Mouse (Mus musculus) hindbrain, embryonic 13.5 days (tissue): ENCODE measurements around the gene Olfr1309. TPM values are rescaled to one million over a fixed set of nuclear protein-coding genes. Genes with fewer than 3 reads are reported as not detected.
"Not testable (repeated sequence)": the region's sequence is repeated elsewhere in the genome, so short reads cannot be mapped to it uniquely, and the experiment has no call there.

Experiments
- ATAC-seq: fragments of 200-750 bp; cut with Nextera tagmentation; 2 replicates; pipeline ENCODE4 v1.8.0; 2017; ENCODE audit warnings: moderate TSS enrichment; ENCODE audit not compliant: low FRiP score
- H3K27ac ChIP-seq: fragments of 300-500 bp; sonication (generic); 2 replicates; pipeline ENCODE4 v1.5.1; 2015; ENCODE audit warnings: inconsistent platforms, mild to moderate bottlenecking, moderate library complexity
- H3K27me3 ChIP-seq: fragments of 300-500 bp; sonication (generic); 2 replicates; pipeline ENCODE4 v1.6.1; 2015; ENCODE audit warnings: mild to moderate bottlenecking, inconsistent platforms
- H3K36me3 ChIP-seq: fragments of 300-500 bp; sonication (generic); 2 replicates; pipeline ENCODE4 v1.6.1; 2015; ENCODE audit warnings: mild to moderate bottlenecking, inconsistent platforms
- H3K4me1 ChIP-seq: fragments of 300-500 bp; sonication (generic); replicated peaks from 2 replicates; pipeline ENCODE4 v1.6.1; 2015; ENCODE audit warnings: inconsistent platforms
- H3K4me2 ChIP-seq: fragments of 300-500 bp; sonication (generic); 2 replicates; pipeline ENCODE4 v1.6.1; 2015; ENCODE audit warnings: inconsistent platforms, mild to moderate bottlenecking, moderate library complexity
- H3K4me3 ChIP-seq: fragments of 300-500 bp; sonication (generic); 2 replicates; pipeline ENCODE4 v1.5.1; 2015; ENCODE audit warnings: mild to moderate bottlenecking, inconsistent platforms
- H3K9ac ChIP-seq: fragments of 300-500 bp; sonication (generic); 2 replicates; pipeline ENCODE4 v1.6.1; 2015; ENCODE audit warnings: mild to moderate bottlenecking, inconsistent platforms
- H3K9me3 ChIP-seq: fragments of 300-500 bp; sonication (generic); 2 replicates; pipeline ENCODE4 v1.6.1; 2016; ENCODE audit warnings: inconsistent platforms
- WGBS: fragments of 180-500 bp; shearing (Covaris S2); methylation state at CpG from one replicate; pipeline ENCODE4 v1.1.7; 2015; 5-methylcytosine and 5-hydroxymethylcytosine counted together
- polyA plus RNA-seq: library from polyadenylated mRNA; unstranded; fragments of >200 nt; fragmentation: Nextera tagmentation; extraction: Ambion mirVana; gene quantifications from 2 replicates; pipeline ENCODE4 v1.2.1, GENCODE M21; 2015

The Olfr1309 gene
- not detected in 2 replicates for polyA plus RNA-seq

- ATAC-seq = no peak
- Histone ChIP-seq H3K4me2 (no peak within 1 kb of the TSS), H3K27me3 (no peaks in the 10 kb centered on the region), H3K9ac (no peak within 1 kb of the TSS), H3K4me1 (no peaks in the 10 kb centered on the region), H3K36me3 (no peaks in the 10 kb centered on the region), H3K27ac (no peak within 1 kb of the TSS), H3K4me3 (no peak within 1 kb of the TSS), H3K9me3 (no peaks in the 10 kb centered on the region)
- WGBS = 76% methylated on average over 1 of the region's 1 CpGs
These were observed at the start of gene Olfr1309 for GRCm38 (mm10) chr2:111990181-111990580. Olfr1309 (minus strand) TSS chr2:111990281.

DNA sequence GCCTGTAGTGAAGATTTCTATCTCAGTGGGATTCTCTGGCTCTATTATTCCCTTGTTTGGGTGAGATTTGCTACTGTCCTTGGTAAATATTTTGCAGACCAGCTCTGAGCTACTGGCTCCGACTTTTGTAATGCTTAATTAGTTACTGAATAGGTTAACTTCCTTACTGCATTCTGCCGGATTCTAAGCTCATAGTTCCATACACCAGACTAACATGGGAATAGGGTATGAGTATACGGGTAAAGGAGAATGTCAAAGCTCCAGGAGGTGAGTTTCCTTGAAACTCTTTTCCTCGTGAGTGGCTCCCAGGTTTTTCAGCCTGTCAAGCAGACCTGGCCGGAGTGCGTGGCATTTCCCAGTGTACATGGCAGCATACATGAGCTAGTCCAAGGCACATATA, 36.9 kb upstream of the Olfr1309 start:
- H3K9ac ChIP-seq, H3K36me3 ChIP-seq, H3K4me2 ChIP-seq, ATAC-seq, H3K27me3 ChIP-seq, H3K4me3 ChIP-seq, H3K27ac ChIP-seq, H3K9me3 ChIP-seq, H3K4me1 ChIP-seq: not testable (repeated sequence)
- WGBS = 48% methylated on average over 6 of the region's 6 CpGs

DNA sequence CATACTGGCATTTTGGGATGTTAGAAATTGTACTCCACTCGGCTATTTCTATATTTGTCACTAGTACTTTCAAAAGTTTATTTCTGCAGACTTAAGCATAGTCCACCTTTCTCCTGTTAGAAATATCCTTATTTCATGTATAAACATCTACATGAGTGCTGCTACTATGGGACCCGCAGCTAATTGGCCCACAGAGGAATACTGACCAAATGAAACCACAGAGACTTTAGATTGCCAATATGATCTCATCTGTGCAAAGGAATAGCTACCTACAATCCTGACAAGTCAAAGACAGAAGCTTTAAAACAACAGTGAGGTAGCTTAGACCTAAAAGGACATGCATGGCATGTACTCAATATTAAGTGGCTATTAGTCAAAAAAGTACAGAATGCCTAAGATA, 34.2 kb upstream of the Olfr1309 start, which contains the start of gene Olfr1311:
Gene Olfr1311 (minus strand): TSS at position 101 of the 400 bp plus-strand sequence.
- H3K27ac ChIP-seq = no peak within 1 kb of the TSS
- H3K4me3 ChIP-seq = no peak within 1 kb of the TSS
- H3K9ac ChIP-seq = no peak within 1 kb of the TSS
- H3K4me2 ChIP-seq = no peak within 1 kb of the TSS
- H3K9me3 ChIP-seq = no peaks in the 10 kb centered on the region
- H3K4me1 ChIP-seq = no peaks in the 10 kb centered on the region
- ATAC-seq = no peak
- no peaks in the 10 kb centered on the region for H3K36me3 ChIP-seq
- H3K27me3 ChIP-seq = no peaks in the 10 kb centered on the region
- 94% methylated on average over 2 of the region's 2 CpGs for WGBS

DNA sequence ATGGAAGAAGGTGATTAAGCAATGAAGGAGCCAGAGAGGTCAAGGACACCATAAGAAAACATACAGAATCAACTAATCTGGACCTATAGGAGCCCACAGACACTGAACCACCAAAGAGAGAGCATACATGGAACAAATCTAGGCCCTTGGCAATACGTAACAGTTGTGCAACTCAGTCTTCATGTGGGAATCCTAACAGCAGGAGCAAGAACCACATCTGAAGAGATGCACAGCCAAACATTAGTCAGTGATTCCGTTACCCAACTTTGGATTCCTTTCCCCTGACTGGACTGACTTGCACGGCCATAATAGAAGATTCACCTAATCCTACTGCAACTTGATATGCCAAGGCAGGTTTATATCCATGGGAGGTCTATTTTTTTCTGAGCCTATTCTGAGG, 24.8 kb upstream of the Olfr1309 start:
- Histone ChIP-seq H3K27ac (no peak overlapping the region), H3K4me3 (no peak overlapping the region), H3K27me3 (no peaks in the 10 kb centered on the region), H3K36me3 (no peaks in the 10 kb centered on the region), H3K4me1 (no peaks in the 10 kb centered on the region), H3K9me3 (no peaks in the 10 kb centered on the region), H3K9ac (no peak overlapping the region), H3K4me2 (no peak overlapping the region)
- 88% methylated on average over 3 of the region's 3 CpGs for WGBS
- no peak for ATAC-seq

DNA sequence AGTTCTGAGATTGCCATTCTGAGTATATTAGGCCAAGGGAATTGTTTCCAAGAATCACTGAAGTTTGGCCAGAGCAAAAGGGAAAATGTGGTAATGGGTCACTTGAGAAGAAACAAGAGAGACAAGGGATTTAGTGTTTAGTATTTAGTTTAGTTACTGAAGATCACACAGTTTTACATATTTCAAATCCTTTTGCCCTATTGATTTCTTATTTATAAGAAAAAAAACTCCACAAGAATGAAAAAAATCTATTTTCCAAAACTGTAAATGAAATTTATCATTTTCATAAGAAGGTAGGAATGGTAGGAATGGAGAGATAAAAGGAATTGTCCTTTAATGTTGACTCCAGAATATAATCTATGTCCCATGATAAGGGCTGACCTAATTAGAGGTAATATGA, 22.5 kb upstream of the Olfr1309 start, which contains the start of gene Olfr1310:
Gene Olfr1310 (minus strand): TSS at position 101 of the 400 bp plus-strand sequence.
- Histone ChIP-seq H3K27ac (no peak within 1 kb of the TSS), H3K36me3 (no peaks in the 10 kb centered on the region), H3K27me3 (no peaks in the 10 kb centered on the region), H3K4me2 (no peak within 1 kb of the TSS), H3K4me3 (no peak within 1 kb of the TSS), H3K9me3 (no peaks in the 10 kb centered on the region), H3K4me1 (no peaks in the 10 kb centered on the region), H3K9ac (no peak within 1 kb of the TSS)
- no peak for ATAC-seq

DNA sequence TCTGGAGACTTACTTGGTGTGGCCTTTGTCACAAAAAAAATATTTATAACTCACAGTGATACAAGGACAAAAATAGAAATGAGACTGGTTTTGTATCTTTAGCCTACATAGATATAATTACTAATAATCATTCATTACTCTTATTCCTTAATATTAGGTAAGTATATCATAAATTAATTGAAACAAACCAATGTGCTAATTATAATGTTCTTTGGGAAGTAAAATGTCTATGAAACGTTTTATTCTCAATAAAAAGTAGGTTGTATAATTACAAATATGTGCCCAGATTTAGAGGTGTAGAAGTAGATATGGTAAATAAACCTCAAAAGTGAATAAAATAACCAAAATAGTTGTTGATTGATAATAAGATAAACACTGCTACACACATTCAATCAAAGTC, 25.2 kb downstream of the Olfr1309 start, which contains the start of gene Olfr1308:
Gene Olfr1308 (minus strand): TSS at position 101 of the 400 bp plus-strand sequence.
- WGBS = 63% methylated on average over 1 of the region's 1 CpGs
- Histone ChIP-seq H3K9ac (no peak within 1 kb of the TSS), H3K4me1 (no peaks in the 10 kb centered on the region), H3K9me3 (no peaks in the 10 kb centered on the region), H3K27me3 (no peaks in the 10 kb centered on the region), H3K27ac (no peak within 1 kb of the TSS), H3K4me3 (no peak within 1 kb of the TSS), H3K36me3 (no peaks in the 10 kb centered on the region), H3K4me2 (no peak within 1 kb of the TSS)
- ATAC-seq = no peak

GRCm38 (mm10) chr2:111949340-111949739, 40.7 kb downstream of the Olfr1309 start, which contains the start of gene Olfr1307:
Olfr1307 (minus strand) TSS chr2:111949440.
- Histone ChIP-seq H3K27ac (no peak within 1 kb of the TSS), H3K9ac (no peak within 1 kb of the TSS), H3K4me3 (no peak within 1 kb of the TSS), H3K4me1 (no peaks in the 10 kb centered on the region), H3K36me3 (no peaks in the 10 kb centered on the region), H3K9me3 (no peaks in the 10 kb centered on the region), H3K4me2 (no peak within 1 kb of the TSS), H3K27me3 (no peaks in the 10 kb centered on the region)
- WGBS = 80% methylated on average over 1 of the region's 1 CpGs
- ATAC-seq = no peak

Other genes with a start within 250 kb of the Olfr1309 start
- gene Olfr1301, start 239.3 kb downstream of the Olfr1309 start, polyA plus RNA-seq = not detected in 2 replicates
- gene Olfr1302, start 212.9 kb downstream of the Olfr1309 start, polyA plus RNA-seq = not detected in 2 replicates
- gene Olfr1303, start 169.9 kb downstream of the Olfr1309 start, polyA plus RNA-seq = not detected in 2 replicates
- gene Olfr1305, start 113.1 kb downstream of the Olfr1309 start, polyA plus RNA-seq = not detected in 2 replicates
- not detected in 2 replicates for gene Olfr1306, start 74.0 kb downstream of the Olfr1309 start, polyA plus RNA-seq
- not detected in 2 replicates for gene Olfr1307, start 40.8 kb downstream of the Olfr1309 start, polyA plus RNA-seq
- not detected in 2 replicates for gene Olfr1308, start 25.3 kb downstream of the Olfr1309 start, polyA plus RNA-seq
- gene Olfr1310, start 22.4 kb upstream of the Olfr1309 start, polyA plus RNA-seq = not detected in 2 replicates
- gene Olfr1311, start 34.1 kb upstream of the Olfr1309 start, polyA plus RNA-seq = not detected in 2 replicates
- gene Olfr1312, start 60.0 kb upstream of the Olfr1309 start, polyA plus RNA-seq = not detected in 2 replicates
- gene Olfr1313, start 87.6 kb upstream of the Olfr1309 start, polyA plus RNA-seq = not detected in 2 replicates
- not detected in 2 replicates for gene Olfr1314, start 106.5 kb upstream of the Olfr1309 start, polyA plus RNA-seq
- gene Olfr1315-ps1, start 125.2 kb upstream of the Olfr1309 start, polyA plus RNA-seq = not detected in 2 replicates
- not detected in 2 replicates for gene Olfr1316, start 144.7 kb upstream of the Olfr1309 start, polyA plus RNA-seq
- gene Olfr1317, start 150.0 kb upstream of the Olfr1309 start, polyA plus RNA-seq = not detected in 2 replicates
- not detected in 2 replicates for gene Olfr1318, start 163.9 kb upstream of the Olfr1309 start, polyA plus RNA-seq
- 14.9 and 15.5 TPM in 2 replicates for gene Lpcat4, start 249.2 kb upstream of the Olfr1309 start, polyA plus RNA-seq